Mouse (Mus musculus) brown adipose tissue, adult 24 weeks (tissue): ENCODE data around the gene Wscd1. TPM values are rescaled to one million over a fixed set of nuclear protein-coding genes. Genes with fewer than 3 reads are reported as not detected.
A peak's percentile ranks its signal among the peaks of the same experiment; 100 is the strongest.
"Not testable (repeated sequence)": the region's sequence is repeated elsewhere in the genome, so short reads cannot be mapped to it uniquely, and the experiment has no call there.

Source experiments
- H3K27ac ChIP-seq: fragments of 200-500 bp; replicated peaks from 2 replicates; pipeline ENCODE4 v1.5.1; 2012; ENCODE audit warnings: low read depth, mild to moderate bottlenecking, low read length
- H3K4me1 ChIP-seq: fragments of 200-500 bp; 2 replicates; pipeline ENCODE4 v1.6.1; 2012; ENCODE audit warnings: low read length, mixed read lengths; ENCODE audit not compliant: control insufficient read depth, insufficient read depth, insufficient read length
- H3K4me3 ChIP-seq: fragments of 200-500 bp; 2 replicates; pipeline ENCODE4 v1.5.1; 2012; ENCODE audit warnings: low read depth, mild to moderate bottlenecking, low read length, moderate library complexity; ENCODE audit not compliant: insufficient read depth
- polyA plus RNA-seq: library from polyadenylated mRNA; stranded (reverse); fragments of >200 nt; gene quantifications from 2 replicates; pipeline ENCODE4 v1.2.4, GENCODE M21; 2012; ENCODE audit not compliant: missing spikeins, insufficient read depth, insufficient read length

The Wscd1 gene
- polyA plus RNA-seq, 1 experiment = 1.0 TPM

- Histone ChIP-seq H3K4me1 (no peaks in the 10 kb centered on the region), H3K4me3 (no peak overlapping the region), H3K27ac (no peak overlapping the region)
These were observed 32.1 kb downstream of the Wscd1 start for GRCm38 (mm10) chr11:71781737-71782354.

GRCm38 (mm10) chr11:71785499-71785898 is 35.8 kb downstream of the Wscd1 start:
- Histone ChIP-seq H3K4me3 (no peak overlapping the region), H3K27ac (no peak overlapping the region), H3K4me1 (no peaks in the 10 kb centered on the region)

- no peaks in the 10 kb centered on the region for H3K4me1 ChIP-seq
- H3K27ac ChIP-seq = no peak overlapping the region
- no peak overlapping the region for H3K4me3 ChIP-seq
These were observed 38.5 kb downstream of the Wscd1 start for GRCm38 (mm10) chr11:71788209-71788608.

- Histone ChIP-seq H3K4me3 (no peak overlapping the region), H3K4me1 (no peaks in the 10 kb centered on the region), H3K27ac (no peak overlapping the region)
These were observed 40.5 kb downstream of the Wscd1 start for GRCm38 (mm10) chr11:71790227-71790626.

- Histone ChIP-seq H3K27ac (no peak overlapping the region), H3K4me1 (no peaks in the 10 kb centered on the region), H3K4me3 (no peak overlapping the region)
These were observed 49.5 kb downstream of the Wscd1 start for GRCm38 (mm10) chr11:71799206-71799605.

- H3K27ac ChIP-seq = no peak overlapping the region
- H3K4me1 ChIP-seq = no peaks in the 10 kb centered on the region
- no peak overlapping the region for H3K4me3 ChIP-seq
These were observed 58.8 kb downstream of the Wscd1 start for GRCm38 (mm10) chr11:71808521-71808920.

GRCm38 (mm10) chr11:71811828-71812227 is 62.1 kb downstream of the Wscd1 start:
- Histone ChIP-seq H3K27ac (no peak overlapping the region), H3K4me3 (no peak overlapping the region), H3K4me1 (no peaks in the 10 kb centered on the region; the same call in 1 of the 2 replicates)

GRCm38 (mm10) chr11:71812921-71813320 is 63.2 kb downstream of the Wscd1 start:
- Histone ChIP-seq H3K4me1 (peaks cover 8% of the 10 kb centered on the region; the same call in 1 of the 2 replicates), H3K4me3 (no peak overlapping the region), H3K27ac (no peak overlapping the region)

GRCm38 (mm10) chr11:71814511-71814910 is 64.8 kb downstream of the Wscd1 start:
- Histone ChIP-seq H3K4me1 (peaks cover 11% of the 10 kb centered on the region; the same call in 1 of the 2 replicates), H3K4me3 (no peak overlapping the region), H3K27ac (no peak overlapping the region)

- Histone ChIP-seq H3K4me3 (no peak overlapping the region), H3K27ac (no peak overlapping the region)
These were observed 65.6 kb downstream of the Wscd1 start for GRCm38 (mm10) chr11:71815326-71815725.

GRCm38 (mm10) chr11:71816918-71817317 is 67.2 kb downstream of the Wscd1 start:
- no peak overlapping the region for H3K4me3 ChIP-seq
- peak overlapping the region; percentile 67 for H3K27ac ChIP-seq
- peaks cover 11% of the 10 kb centered on the region; the same call in 1 of the 2 replicates for H3K4me1 ChIP-seq

More at GRCm38 (mm10) chr11:71815326-71815725, 65.6 kb downstream of the Wscd1 start:
- peaks cover 11% of the 10 kb centered on the region; the same call in 1 of the 2 replicates for H3K4me1 ChIP-seq

- peak overlapping the region; percentile 67 for H3K27ac ChIP-seq
- peaks cover 11% of the 10 kb centered on the region; the same call in 1 of the 2 replicates for H3K4me1 ChIP-seq
- no peak overlapping the region for H3K4me3 ChIP-seq
These were observed 67.6 kb downstream of the Wscd1 start for GRCm38 (mm10) chr11:71817341-71817740.

GRCm38 (mm10) chr11:71818111-71818510 is 68.4 kb downstream of the Wscd1 start:
- H3K4me1 ChIP-seq = peaks cover 11% of the 10 kb centered on the region; the same call in 1 of the 2 replicates
- peak overlapping the region; percentile 64 for H3K27ac ChIP-seq
- H3K4me3 ChIP-seq = no peak overlapping the region

GRCm38 (mm10) chr11:71819901-71820300 is 70.2 kb downstream of the Wscd1 start:
- H3K4me1 ChIP-seq = peaks cover 11% of the 10 kb centered on the region; the same call in 1 of the 2 replicates
- H3K4me3 ChIP-seq = no peak overlapping the region

GRCm38 (mm10) chr11:71820847-71821246 is 71.1 kb downstream of the Wscd1 start:
- H3K27ac ChIP-seq = no peak overlapping the region
- peaks cover 11% of the 10 kb centered on the region; the same call in 1 of the 2 replicates for H3K4me1 ChIP-seq
- no peak overlapping the region for H3K4me3 ChIP-seq

More at GRCm38 (mm10) chr11:71819901-71820300, 70.2 kb downstream of the Wscd1 start:
- no peak overlapping the region for H3K27ac ChIP-seq

- peaks cover 11% of the 10 kb centered on the region; the same call in 1 of the 2 replicates for H3K4me1 ChIP-seq
- H3K4me3 ChIP-seq, H3K27ac ChIP-seq: not testable (repeated sequence)
These were observed 71.8 kb downstream of the Wscd1 start for GRCm38 (mm10) chr11:71821526-71821925.
